Mouse (Mus musculus) lung, adult 2 months (tissue): ENCODE measurements around the gene B3gnt2.

Source experiments
- CTCF ChIP-seq: fragments of 200-500 bp; IDR thresholded peaks from 2 replicates; pipeline ENCODE4 v1.5.1; 2011; ENCODE audit warnings: mild to moderate bottlenecking, low read length, control low read depth; ENCODE audit not compliant: insufficient read depth
- POLR2A ChIP-seq: fragments of 200-500 bp; IDR thresholded peaks from 2 replicates; pipeline ENCODE4 v1.6.1; 2011; ENCODE audit warnings: low read depth, mild to moderate bottlenecking, control low read depth, low read length, borderline replicate concordance; ENCODE audit errors: extremely low read depth

DNA sequence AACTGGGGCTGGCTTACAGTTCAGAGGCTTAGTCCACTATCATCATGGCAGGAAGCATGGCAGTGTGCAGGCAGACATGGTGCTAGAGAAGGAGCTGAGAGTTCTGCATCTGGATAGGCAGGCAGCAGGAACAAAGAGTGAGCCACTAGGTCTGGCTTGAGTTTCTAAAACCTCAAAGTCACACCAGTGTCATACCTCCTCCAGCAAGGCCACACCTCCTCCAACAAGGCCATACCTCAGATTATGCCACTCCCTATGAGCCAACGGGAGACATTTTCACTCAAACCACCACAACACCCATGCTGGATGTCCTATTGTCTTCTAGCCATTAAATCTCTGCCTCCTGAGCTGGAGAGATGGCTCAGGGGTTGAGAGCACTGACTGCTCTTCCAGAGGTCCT is 55.6 kb downstream of the B3gnt2 start:
- TF ChIP-seq CTCF (no peak), POLR2A (no peak)
